Mouse (Mus musculus) brain, embryonic 14.5 days (tissue): ENCODE measurements around the gene Lrrk1.

Source experiments
- CTCF ChIP-seq: fragments of 200-500 bp; IDR thresholded peaks from 2 replicates; pipeline ENCODE4 v1.5.1; 2012; ENCODE audit warnings: inconsistent platforms, mild to moderate bottlenecking, moderate library complexity, borderline replicate concordance; ENCODE audit not compliant: insufficient read depth, insufficient read length; ENCODE audit errors: extremely low read depth
- POLR2A ChIP-seq: fragments of 200-500 bp; IDR thresholded peaks from 2 replicates; pipeline ENCODE4 v1.6.1; 2012; ENCODE audit warnings: mild to moderate bottlenecking, inconsistent platforms, borderline replicate concordance; ENCODE audit not compliant: poor library complexity, insufficient read depth, insufficient read length, severe bottlenecking; ENCODE audit errors: extremely low read depth

- TF ChIP-seq CTCF (no peak), POLR2A (no peak)
These were observed 144.3 kb downstream of the Lrrk1 start for GRCm38 (mm10) chr7:66243766-66244325.
